Mouse (Mus musculus): ENCODE results near the gene Selenbp1. TPM values are rescaled to one million over a fixed set of nuclear protein-coding genes. Genes with fewer than 3 reads are reported as not detected.

The Selenbp1 gene
- total and polyA plus RNA-seq, 2 experiments = 631 to 744 TPM

GRCm38 (mm10) chr3:94987578-94987977, 54.7 kb downstream of the Selenbp1 start:
- H3K27ac ChIP-seq (replicated peaks; ENCODE audit: insufficient read depth, low read depth, low read length) = no peak overlapping the region
- H3K36me3 ChIP-seq (ENCODE audit: control insufficient read depth, insufficient read depth, low read length) = peaks cover 8% of the 10 kb centered on the region; the same call in 1 of the 2 replicates
- peak; percentile 86 for DNase-seq (ENCODE audit: extremely low read depth, low read depth, low spot score)
- 0 out of 2 replicates have a peak, but pooled peaks cover 2% of the 10 kb centered on the region for H3K79me2 ChIP-seq (ENCODE audit: control insufficient read depth, insufficient read depth, low read length)
- H3K4me1 ChIP-seq (ENCODE audit: control insufficient read depth, insufficient read depth, low read length) = peaks cover 17% of the 10 kb centered on the region
- no peak overlapping the region for H3K9ac ChIP-seq (ENCODE audit: low read depth, low read length)
- H3K27me3 ChIP-seq (ENCODE audit: control insufficient read depth, insufficient read depth, low read length) = no peaks in the 10 kb centered on the region
- H3K4me3 ChIP-seq (ENCODE audit: insufficient read depth, low read depth, low read length) = no peak overlapping the region
- TF ChIP-seq CTCF (IDR thresholded peaks at IDR 0.05; ENCODE audit: low read depth, low read length) (no peak), POLR2A (IDR thresholded peaks at IDR 0.05; ENCODE audit: extremely low read depth, insufficient read depth, low read length) (no peak)

- Histone ChIP-seq H3K9ac (ENCODE audit: low read depth, low read length) (no peak overlapping the region), H3K27me3 (ENCODE audit: control insufficient read depth, insufficient read depth, low read length) (no peaks in the 10 kb centered on the region), H3K36me3 (ENCODE audit: control insufficient read depth, insufficient read depth, low read length) (peaks cover 13% of the 10 kb centered on the region; the same call in 1 of the 2 replicates), H3K79me2 (ENCODE audit: control insufficient read depth, insufficient read depth, low read length) (0 out of 2 replicates have a peak, but pooled peaks cover 2% of the 10 kb centered on the region), H3K4me3 (ENCODE audit: insufficient read depth, low read depth, low read length) (no peak overlapping the region), H3K4me1 (ENCODE audit: control insufficient read depth, insufficient read depth, low read length) (peaks cover 17% of the 10 kb centered on the region), H3K27ac (replicated peaks; ENCODE audit: insufficient read depth, low read depth, low read length) (no peak overlapping the region)
- WGBS = 36% methylated on average over 9 of the region's 9 CpGs
- no peak for DNase-seq (ENCODE audit: extremely low read depth, low read depth, low spot score)
- TF ChIP-seq POLR2A (IDR thresholded peaks at IDR 0.05; ENCODE audit: extremely low read depth, insufficient read depth, low read length) (no peak), CTCF (IDR thresholded peaks at IDR 0.05; ENCODE audit: low read depth, low read length) (no peak)
Observed at GRCm38 (mm10) chr3:94989159-94989761, 56.4 kb downstream of the Selenbp1 start.

Other genes starting within 250 kb of the Selenbp1 start
- gene Selenbp2, start 239.5 kb upstream of the Selenbp1 start, total RNA-seq (2014; rRNA removed) = 57.4 and 86.2 TPM in 2 replicates
- 24.5 and 148 TPM in 2 replicates for gene Selenbp2, start 239.5 kb upstream of the Selenbp1 start, polyA plus RNA-seq (2012; rRNA removed)
- gene Cgn, start 146.6 kb upstream of the Selenbp1 start, total RNA-seq (2014; rRNA removed) = 7.6 and 9.2 TPM in 2 replicates
- gene Cgn, start 146.6 kb upstream of the Selenbp1 start, polyA plus RNA-seq (2012; rRNA removed) = 7.3 and 7.4 TPM in 2 replicates
- gene Pogz, start 95.5 kb upstream of the Selenbp1 start, total RNA-seq (2014; rRNA removed) = 6.3 and 6.8 TPM in 2 replicates
- 6.4 and 9.9 TPM in 2 replicates for gene Pogz, start 95.5 kb upstream of the Selenbp1 start, polyA plus RNA-seq (2012; rRNA removed)
- gene Psmb4, start 46.1 kb upstream of the Selenbp1 start, total RNA-seq (2014; rRNA removed) = 246 and 264 TPM in 2 replicates
- 266 and 271 TPM in 2 replicates for gene Psmb4, start 46.1 kb upstream of the Selenbp1 start, polyA plus RNA-seq (2012; rRNA removed)
- gene Rfx5, start 21.0 kb downstream of the Selenbp1 start, total RNA-seq (2014; rRNA removed) = 6.4 and 7.0 TPM in 2 replicates
- 6.0 and 7.1 TPM in 2 replicates for gene Rfx5, start 21.0 kb downstream of the Selenbp1 start, polyA plus RNA-seq (2012; rRNA removed)
- 26.5 and 30.8 TPM in 2 replicates for gene Pi4kb, start 41.7 kb downstream of the Selenbp1 start, total RNA-seq (2014; rRNA removed)
- gene Pi4kb, start 41.7 kb downstream of the Selenbp1 start, polyA plus RNA-seq (2012; rRNA removed) = 25.3 and 26.0 TPM in 2 replicates
- gene Zfp687, start 82.4 kb downstream of the Selenbp1 start, total RNA-seq (2014; rRNA removed) = 2.1 and 3.2 TPM in 2 replicates
- gene Zfp687, start 82.4 kb downstream of the Selenbp1 start, polyA plus RNA-seq (2012; rRNA removed) = 6.8 and 8.8 TPM in 2 replicates
- gene Psmd4, start 109.6 kb downstream of the Selenbp1 start, total RNA-seq (2014; rRNA removed) = 140 and 156 TPM in 2 replicates
- gene Psmd4, start 109.6 kb downstream of the Selenbp1 start, polyA plus RNA-seq (2012; rRNA removed) = 132 and 134 TPM in 2 replicates
- 4.5 and 5.6 TPM in 2 replicates for gene Pip5k1a, start 173.9 kb downstream of the Selenbp1 start, total RNA-seq (2014; rRNA removed)
- 5.2 and 6.7 TPM in 2 replicates for gene Pip5k1a, start 173.9 kb downstream of the Selenbp1 start, polyA plus RNA-seq (2012; rRNA removed)
- 9.9 and 12.7 TPM in 2 replicates for gene Vps72, start 178.0 kb downstream of the Selenbp1 start, total RNA-seq (2014; rRNA removed)
- 25.1 and 27.4 TPM in 2 replicates for gene Vps72, start 178.0 kb downstream of the Selenbp1 start, polyA plus RNA-seq (2012; rRNA removed)
- 0.65 TPM in 1 of 2 replicates, not detected in the other for gene Tmod4, start 191.4 kb downstream of the Selenbp1 start, total RNA-seq (2014; rRNA removed)
- 0.25 TPM in 1 of 2 replicates, not detected in the other for gene Tmod4, start 191.4 kb downstream of the Selenbp1 start, polyA plus RNA-seq (2012; rRNA removed)
- gene Scnm1, start 201.0 kb downstream of the Selenbp1 start, total RNA-seq (2014; rRNA removed) = 12.6 and 13.3 TPM in 2 replicates
- gene Scnm1, start 201.0 kb downstream of the Selenbp1 start, polyA plus RNA-seq (2012; rRNA removed) = 15.2 and 17.7 TPM in 2 replicates
- gene Lysmd1, start 201.0 kb downstream of the Selenbp1 start, total RNA-seq (2014; rRNA removed) = 7.0 and 7.9 TPM in 2 replicates
- 6.1 and 6.5 TPM in 2 replicates for gene Lysmd1, start 201.0 kb downstream of the Selenbp1 start, polyA plus RNA-seq (2012; rRNA removed)
- 2.3 and 2.8 TPM in 2 replicates for gene Tnfaip8l2, start 209.3 kb downstream of the Selenbp1 start, total RNA-seq (2014; rRNA removed)
- 2.7 and 4.0 TPM in 2 replicates for gene Tnfaip8l2, start 209.3 kb downstream of the Selenbp1 start, polyA plus RNA-seq (2012; rRNA removed)
- 0.65 and 1.1 TPM in 2 replicates for gene Sema6c, start 227.4 kb downstream of the Selenbp1 start, total RNA-seq (2014; rRNA removed)
- 2.1 and 2.9 TPM in 2 replicates for gene Sema6c, start 227.4 kb downstream of the Selenbp1 start, polyA plus RNA-seq (2012; rRNA removed)